Mouse (Mus musculus) spleen, postnatal 4 days (tissue): Measurements from ENCODE around the gene Serpinb6a.
"Not testable (repeated sequence)": the region's sequence is repeated elsewhere in the genome, so short reads cannot be mapped to it uniquely, and the experiment has no call there.

Experiments used
- DNase-seq, 2 experiments: peaks; one replicate each; pipeline ENCODE4 v3.0.0; 2022; ENCODE audit warnings: low spot score in 2 of 2

The Serpinb6a gene

GRCm38 (mm10) chr13:33989625-33990024, 13.0 kb downstream of the Serpinb6a start:
- no peak for DNase-seq

GRCm38 (mm10) chr13:33966574-33966973, 36.0 kb downstream of the Serpinb6a start:
- DNase-seq: no peak

- DNase-seq: no peak
Observed at GRCm38 (mm10) chr13:33966025-33966412, 36.6 kb downstream of the Serpinb6a start.

- DNase-seq: no peak
Observed at GRCm38 (mm10) chr13:33965056-33966024, 37.3 kb downstream of the Serpinb6a start.

- peak; percentile 48 to 70 for DNase-seq
Observed at GRCm38 (mm10) chr13:33964206-33965046, 38.2 kb downstream of the Serpinb6a start, which contains the start of gene Nqo2. TSS of gene Nqo2 (plus strand) at chr13:33964687.

GRCm38 (mm10) chr13:33959771-33960170, 42.8 kb downstream of the Serpinb6a start:
- DNase-seq: no peak

- DNase-seq: no peak
Observed at GRCm38 (mm10) chr13:33956571-33957421, 45.8 kb downstream of the Serpinb6a start.

GRCm38 (mm10) chr13:33952947-33953346, 49.6 kb downstream of the Serpinb6a start:
- no peak for DNase-seq

GRCm38 (mm10) chr13:33952075-33952449, 50.5 kb downstream of the Serpinb6a start:
- DNase-seq: no peak

GRCm38 (mm10) chr13:33951308-33952074, 51.1 kb downstream of the Serpinb6a start:
- no peak for DNase-seq

- DNase-seq: no peak
Observed at GRCm38 (mm10) chr13:33942212-33942779, 60.3 kb downstream of the Serpinb6a start.

GRCm38 (mm10) chr13:33941288-33941808, 61.2 kb downstream of the Serpinb6a start:
- DNase-seq: no peak

- not testable (repeated sequence) for DNase-seq
Observed at GRCm38 (mm10) chr13:33937587-33937986, 65.0 kb downstream of the Serpinb6a start.

- no peak for DNase-seq
Observed at GRCm38 (mm10) chr13:33937151-33937550, 65.4 kb downstream of the Serpinb6a start.

- peak in 1 of 2 experiments; percentile 20 for DNase-seq
Observed at GRCm38 (mm10) chr13:33935465-33936181, 67.0 kb downstream of the Serpinb6a start.

GRCm38 (mm10) chr13:33934743-33935142, 67.9 kb downstream of the Serpinb6a start:
- no peak for DNase-seq

GRCm38 (mm10) chr13:33930912-33931311, 71.7 kb downstream of the Serpinb6a start:
- DNase-seq: no peak

- no peak for DNase-seq
Observed at GRCm38 (mm10) chr13:33930281-33930680, 72.3 kb downstream of the Serpinb6a start.

- DNase-seq: no peak
Observed at GRCm38 (mm10) chr13:33921699-33922098, 80.9 kb downstream of the Serpinb6a start.
